Mouse (Mus musculus) megakaryocyte progenitor cell, adult 5-6 weeks (primary cell): ENCODE data around the gene Ptgs2. TPM values are rescaled to one million over a fixed set of nuclear protein-coding genes. Genes with fewer than 3 reads are reported as not detected.

Experiments
- ATAC-seq: replicated peaks from 2 replicates; pipeline ENCODE4 v1.8.0; 2016; ENCODE audit warnings: mild to moderate bottlenecking, moderate TSS enrichment, inconsistent platforms; ENCODE audit not compliant: poor library complexity
- total RNA-seq, 2 experiments: library from RNA; stranded (forward) in 1 of 2; stranded (reverse) in 1 of 2; fragments of 157-497, 149-512 nt in 1 of 2; fragments of 200-1000 nt in 1 of 2; gene quantifications; 2 replicates each; pipeline versions ENCODE4 v1.2.3 to v1.2.4; 2015 to 2017

Gene Ptgs2
- 1.3 and 5.8 TPM in 2 replicates for total RNA-seq (2015)
- total RNA-seq (2017): 2.0 and 2.6 TPM in 2 replicates

DNA sequence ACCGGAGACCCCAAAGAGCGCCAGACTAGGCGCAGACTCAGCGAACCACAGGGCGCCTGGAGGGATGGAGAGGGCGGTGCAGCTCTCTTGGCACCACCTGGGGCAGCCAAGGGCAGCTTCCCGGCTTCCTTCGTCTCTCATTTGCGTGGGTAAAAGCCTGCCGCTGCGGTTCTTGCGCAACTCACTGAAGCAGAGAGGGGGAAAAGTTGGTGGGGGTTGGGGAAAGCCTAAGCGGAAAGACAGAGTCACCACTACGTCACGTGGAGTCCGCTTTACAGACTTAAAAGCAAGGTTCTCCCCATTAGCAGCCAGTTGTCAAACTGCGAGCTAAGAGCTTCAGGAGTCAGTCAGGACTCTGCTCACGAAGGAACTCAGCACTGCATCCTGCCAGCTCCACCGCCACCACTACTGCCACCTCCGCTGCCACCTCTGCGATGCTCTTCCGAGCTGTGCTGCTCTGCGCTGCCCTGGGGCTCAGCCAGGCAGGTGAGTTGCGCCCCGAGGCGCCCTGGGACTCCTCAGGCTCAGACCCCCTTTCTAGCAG, at the start of gene Ptgs2:
Gene Ptgs2, plus strand, starts transcription at position 242 of the 544 bp plus-strand sequence.
- ATAC-seq: peak; percentile 95

DNA sequence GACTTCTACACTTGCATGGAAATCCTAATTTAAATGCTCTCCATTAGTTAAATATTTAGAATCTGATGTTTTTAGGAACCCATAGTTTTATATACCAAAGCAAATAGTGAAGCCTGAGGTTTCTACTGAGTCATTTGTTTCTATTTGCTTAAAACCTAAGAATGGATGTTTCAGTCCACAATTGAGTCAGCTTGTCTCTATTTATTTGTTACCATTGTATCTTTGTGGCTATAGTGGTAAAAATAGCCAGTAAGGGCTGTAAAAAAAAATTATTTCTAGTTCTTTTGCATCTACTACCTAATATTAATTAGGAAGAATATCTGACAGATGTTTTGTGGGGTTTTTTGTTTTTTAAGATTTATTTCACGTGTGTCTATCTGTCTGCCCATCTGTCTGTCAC, 49.6 kb upstream of the Ptgs2 start:
- ATAC-seq: no peak

DNA sequence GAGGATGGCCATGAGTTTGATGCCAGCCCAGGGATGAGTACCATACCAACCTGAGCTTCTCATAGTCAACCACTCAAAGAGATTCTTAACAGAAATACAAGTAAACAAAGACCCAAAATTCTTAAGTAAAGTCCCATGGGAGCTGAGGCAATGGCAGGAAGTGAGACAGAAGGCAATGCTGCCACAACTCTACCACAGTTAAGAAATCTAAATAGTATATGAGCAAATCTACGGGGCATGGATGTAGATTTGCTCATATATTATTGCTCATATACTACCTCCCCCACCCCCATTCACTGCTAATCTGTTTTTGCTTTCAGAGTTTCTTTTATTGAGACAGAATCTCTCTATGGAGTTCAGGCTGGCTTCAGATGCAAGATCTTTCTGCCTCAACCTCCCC, 34.1 kb upstream of the Ptgs2 start:
- ATAC-seq: peak; percentile 58

DNA sequence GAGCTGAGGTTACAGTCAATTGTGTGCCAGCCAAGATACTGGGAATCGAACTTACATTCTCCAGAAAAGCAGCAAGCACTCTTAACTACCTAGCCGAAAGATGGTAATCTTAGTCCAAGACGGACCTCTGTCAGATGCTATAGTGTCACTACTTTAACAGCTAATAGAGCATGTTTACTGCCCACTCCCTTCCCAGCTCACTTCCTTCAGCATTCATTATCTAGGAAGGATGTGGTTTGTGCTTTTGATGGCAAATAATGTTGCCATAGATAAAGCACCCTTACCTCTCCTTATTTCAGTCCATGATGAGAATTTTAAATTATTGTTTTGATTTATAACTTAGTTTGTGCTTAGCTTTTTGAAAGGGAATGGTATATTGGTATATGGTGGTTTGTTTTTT, 27.0 kb upstream of the Ptgs2 start:
- 0 out of 2 replicates have a peak, but pooled peaks have one; percentile 23 for ATAC-seq

DNA sequence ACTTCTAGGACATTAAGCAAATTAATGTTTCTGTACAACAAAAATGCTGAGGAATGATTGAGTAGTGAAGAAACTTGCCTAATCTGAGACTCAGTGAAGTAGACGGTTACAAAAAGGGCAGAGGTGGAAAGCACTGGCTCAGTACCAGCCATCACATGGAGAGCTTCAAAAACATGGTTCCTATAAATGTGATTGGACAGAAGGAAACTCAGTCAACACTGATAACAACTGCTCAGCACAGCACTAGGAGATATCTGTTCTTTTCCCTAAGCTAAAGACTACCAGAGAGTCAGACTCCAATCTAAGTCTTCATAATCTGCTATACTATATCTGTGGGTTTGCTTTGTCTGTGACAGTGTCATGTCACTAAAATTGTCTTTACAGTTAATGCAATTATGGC, 25.2 kb upstream of the Ptgs2 start:
- ATAC-seq: no peak

DNA sequence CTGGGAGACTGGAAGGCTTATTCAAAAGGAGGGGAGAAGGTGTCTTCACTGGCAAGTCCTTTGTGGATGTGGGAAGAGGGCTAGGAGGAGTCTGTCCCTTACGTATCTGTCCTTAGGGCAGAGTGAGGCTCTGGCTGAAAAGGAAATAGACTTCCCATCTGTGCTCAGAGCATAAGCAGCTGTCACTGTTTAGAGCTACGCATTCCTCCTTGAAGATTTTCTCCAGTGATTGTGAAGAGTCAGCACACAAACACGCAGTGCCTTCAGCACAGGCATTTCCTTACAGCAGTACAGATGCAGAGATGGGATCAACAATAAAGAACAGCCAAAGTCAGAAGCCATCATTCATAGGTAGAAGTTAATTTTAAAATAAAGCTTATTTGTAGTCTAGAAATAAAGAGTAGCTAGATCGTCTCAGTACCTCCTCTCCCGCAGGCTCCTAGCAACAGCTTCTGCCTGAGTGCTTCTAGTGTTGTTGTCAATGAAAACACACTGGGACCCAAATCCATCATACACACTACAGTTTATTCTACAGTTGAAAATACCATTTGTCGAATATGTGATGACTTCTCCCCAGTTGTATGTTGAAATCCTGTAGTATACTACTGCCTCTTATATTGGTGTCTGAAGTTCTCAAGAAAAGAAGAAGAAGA, 10.7 kb upstream of the Ptgs2 start:
- ATAC-seq: no peak

DNA sequence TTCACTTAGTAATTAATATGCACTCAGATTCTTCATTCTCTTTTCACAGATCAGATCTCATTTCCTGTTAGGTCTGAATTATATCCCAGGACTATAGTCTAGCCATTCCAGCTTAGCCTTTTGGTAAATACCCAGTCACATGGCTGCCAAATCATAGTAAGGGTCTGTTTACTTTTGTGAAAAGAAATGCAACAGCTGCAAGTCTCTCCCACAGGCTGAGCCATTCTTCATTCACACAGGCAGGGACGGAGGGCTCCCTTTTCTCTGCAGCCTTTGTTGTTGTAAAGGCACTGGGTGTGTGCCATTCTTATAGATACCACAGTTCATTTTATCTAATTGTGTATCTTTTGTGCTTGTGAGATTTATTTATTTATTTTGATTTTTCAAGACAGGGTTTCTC, 9.6 kb upstream of the Ptgs2 start:
- no peak for ATAC-seq

DNA sequence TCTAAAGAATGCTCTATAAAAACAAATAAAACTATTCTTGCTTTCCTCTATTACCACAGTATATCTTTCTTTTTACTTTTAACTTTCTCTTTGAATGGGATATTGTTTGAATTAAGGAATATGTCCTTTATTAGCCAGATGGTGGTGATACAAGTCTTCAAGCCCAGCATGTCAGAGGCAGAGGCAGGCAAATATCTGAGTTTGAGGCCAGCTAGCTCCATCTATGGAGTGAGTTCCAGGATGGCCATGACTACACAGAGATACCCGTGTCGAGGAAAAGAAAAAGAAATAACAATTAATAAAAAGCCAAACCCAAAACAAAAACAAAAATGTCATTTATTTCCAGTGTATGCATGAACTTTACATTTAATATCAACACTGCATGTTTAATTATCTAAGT, 2.8 kb upstream of the Ptgs2 start:
- ATAC-seq: no peak

DNA sequence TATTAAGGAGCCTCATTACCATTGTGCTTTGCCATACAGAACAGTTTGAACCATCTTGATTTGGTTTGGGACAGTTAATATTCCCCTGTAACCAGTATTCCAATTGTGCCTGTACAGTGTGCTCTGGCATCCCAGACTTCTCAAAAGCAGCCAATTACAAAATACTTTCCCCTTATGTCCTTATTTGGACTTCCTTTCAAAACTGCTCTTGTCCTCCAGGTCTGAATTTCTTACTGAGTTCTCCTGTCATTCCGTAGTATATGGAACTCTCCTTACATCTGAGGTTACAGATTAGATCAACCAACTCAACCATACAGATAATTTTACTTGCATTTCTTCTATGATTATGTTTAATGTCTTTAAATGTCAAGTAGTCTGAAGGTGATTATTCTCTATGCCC, 2.1 kb upstream of the Ptgs2 start:
- no peak for ATAC-seq

DNA sequence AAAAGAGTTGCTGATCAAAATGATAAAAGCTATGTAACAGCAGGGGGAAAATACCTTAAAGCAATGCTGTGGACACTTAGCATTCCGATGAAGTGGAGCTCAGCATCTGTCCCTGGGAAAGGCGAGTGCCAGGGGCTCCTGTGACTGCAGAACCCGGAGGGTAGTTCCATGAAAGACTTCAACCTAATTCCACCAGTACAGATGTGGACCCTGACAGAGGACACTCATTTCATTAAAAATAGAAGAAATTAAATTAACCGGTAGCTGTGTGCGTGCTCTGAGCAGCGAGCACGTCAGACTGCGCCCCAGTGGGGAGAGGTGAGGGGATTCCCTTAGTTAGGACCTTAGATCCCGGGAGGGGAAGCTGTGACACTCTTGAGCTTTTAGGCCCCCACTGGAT, 457 bp upstream of the Ptgs2 start:
- ATAC-seq: no peak

DNA sequence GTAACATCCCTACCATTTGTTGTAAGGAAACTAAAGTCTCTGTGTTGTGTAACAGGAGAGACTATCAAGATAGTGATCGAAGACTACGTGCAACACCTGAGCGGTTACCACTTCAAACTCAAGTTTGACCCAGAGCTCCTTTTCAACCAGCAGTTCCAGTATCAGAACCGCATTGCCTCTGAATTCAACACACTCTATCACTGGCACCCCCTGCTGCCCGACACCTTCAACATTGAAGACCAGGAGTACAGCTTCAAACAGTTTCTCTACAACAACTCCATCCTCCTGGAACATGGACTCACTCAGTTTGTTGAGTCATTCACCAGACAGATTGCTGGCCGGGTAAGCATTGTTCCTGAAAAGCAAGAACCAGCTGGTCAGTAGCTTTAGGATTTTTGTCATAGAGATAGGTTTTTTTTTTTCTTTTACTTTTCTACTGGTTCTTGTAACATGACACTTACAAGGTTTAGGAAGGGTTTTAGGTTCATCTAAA, 4.4 kb downstream of the Ptgs2 start:
- no peak for ATAC-seq

DNA sequence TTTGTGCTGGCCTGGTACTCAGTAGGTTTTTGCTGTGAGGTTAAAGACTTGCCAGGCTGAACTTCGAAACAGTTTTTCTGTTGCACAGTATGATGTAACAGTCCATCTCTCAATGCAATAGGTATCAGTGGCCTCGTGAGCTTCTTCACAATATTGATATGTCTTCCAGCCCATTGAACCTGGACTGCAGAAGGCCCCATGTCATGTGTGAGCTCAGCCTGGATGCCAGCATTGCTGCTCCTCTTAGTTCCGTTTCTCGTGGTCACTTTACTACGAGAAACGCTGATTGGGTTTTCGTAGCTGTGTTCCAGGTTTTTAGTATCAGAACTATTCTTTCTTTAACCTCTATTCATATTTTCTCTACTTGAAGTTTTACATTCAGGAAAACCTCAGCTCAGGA, 6.9 kb downstream of the Ptgs2 start:
- no peak for ATAC-seq

DNA sequence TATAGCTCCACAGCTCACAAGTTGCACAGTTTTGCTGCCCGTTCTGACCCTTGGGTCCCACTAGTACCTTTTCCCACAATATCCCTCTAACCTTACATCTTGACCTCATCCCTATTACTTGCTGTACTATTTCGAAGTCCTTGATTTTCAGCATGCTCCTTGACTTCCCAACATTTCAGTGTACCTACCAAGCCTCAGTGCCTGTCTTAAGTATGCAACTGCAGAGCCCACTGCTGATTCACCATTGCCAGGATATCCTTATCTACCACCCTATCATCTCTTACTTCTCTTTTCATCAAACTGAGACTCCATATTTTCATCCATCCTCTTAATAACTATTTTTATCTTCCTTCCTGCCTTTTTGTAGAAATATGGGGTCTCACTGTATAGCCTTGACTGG, 9.8 kb downstream of the Ptgs2 start:
- no peak for ATAC-seq

DNA sequence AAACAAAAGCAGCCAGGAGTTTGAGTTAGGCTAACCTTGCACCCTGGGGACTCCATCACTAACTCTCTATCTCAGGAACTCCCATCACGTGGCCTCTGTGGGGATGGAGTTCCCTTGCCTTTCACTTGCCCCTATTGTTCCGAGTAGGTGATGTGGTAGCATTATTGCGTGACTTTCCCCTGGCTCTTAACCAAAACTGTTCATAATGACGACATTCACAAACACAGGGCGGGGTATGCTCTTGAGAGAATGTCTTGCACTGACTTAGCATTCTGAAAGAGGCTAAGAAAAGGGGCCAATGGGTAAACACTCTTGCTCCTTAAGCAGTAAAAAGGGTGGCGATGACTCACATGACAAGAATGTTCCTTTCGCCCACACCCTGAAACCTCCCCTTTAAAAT, 15.5 kb downstream of the Ptgs2 start:
- no peak for ATAC-seq

DNA sequence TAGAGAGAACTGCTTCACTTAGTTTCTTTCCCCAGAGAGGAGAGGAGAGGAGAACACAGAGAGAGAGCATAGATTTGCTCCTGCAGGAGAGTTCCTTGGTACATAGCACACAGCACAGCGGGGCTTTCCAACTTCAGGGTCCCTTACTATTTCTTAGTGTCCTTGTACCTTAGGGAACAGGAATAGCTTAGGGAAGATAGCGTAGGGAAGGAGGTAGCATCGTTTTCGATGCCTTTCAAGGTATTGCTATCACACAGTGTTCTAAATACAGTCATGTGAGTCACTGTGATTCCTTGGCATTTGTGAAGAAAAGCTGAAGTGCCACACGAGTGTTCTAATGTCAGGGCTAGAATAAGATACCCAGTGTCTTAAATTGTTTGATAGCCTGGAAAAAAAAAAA, 18.5 kb downstream of the Ptgs2 start:
- no peak for ATAC-seq

DNA sequence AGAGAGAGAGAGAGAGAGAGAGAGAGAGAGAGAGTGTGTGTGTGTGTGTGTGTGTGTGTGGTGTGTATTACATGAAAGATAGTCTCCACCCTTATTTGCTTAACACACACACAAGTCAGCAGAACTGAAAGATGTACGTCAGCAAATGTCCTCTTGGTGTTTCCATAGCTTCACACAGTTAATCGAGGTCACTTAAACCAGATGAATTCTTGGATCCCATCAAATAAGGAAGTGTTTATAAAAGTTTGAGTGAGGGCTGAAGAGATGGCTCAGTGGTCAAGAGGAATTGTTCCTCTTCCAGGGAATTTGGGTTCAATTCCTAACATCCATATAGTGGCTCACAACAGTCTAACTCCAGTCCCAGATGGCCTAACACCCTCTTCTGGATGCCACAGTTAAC, 25.7 kb downstream of the Ptgs2 start:
- no peak for ATAC-seq

DNA sequence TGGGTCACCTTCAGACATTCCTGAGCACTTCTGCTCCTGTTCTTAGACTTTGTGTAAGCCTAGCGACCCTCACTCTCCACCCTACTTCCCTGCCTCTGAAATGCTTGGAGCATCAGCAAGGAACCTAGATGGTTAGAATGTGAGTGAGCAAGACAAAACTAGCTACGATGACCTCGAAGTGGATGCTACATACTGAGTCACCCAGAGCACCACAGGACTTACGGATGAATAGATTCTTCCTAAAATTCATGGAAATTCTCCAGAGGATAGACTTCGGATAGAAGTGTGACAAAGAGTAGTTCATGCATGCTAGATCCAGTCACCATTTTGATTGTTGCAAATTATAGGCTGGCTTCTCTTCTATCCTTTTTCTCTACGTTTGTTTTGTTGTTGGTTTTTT, 30.2 kb downstream of the Ptgs2 start:
- no peak for ATAC-seq

DNA sequence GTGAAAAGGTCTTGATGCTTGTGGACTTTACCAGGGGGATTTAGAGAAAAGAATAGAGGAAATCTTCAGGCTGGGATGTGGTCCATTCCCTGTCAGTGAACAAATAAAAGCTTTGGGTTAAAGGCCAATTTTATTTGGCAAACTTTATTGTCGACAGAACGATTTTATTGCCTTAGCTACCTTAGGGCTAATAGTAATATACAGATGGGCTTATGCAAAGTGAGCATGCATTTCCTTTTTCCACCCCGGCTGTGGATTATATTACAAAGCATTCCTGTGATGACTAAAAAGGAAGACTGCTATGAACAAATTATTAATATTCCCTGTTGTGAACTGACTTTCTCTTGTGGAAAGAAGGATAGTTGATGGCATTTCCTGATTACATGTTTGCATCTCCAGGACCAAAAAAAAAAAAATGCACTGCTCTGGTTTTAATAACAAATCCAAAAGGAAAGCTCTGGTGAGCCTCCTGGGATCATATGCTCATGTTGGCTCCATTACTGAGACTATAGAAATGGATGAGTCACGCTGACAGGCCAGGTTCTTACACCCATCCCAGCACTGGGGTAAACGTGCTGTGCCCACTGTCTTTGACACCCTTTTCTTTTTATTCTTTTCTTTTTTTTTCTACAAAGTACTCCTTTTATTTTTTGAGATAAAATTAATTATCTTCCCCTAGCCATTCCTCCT, 30.9 kb downstream of the Ptgs2 start:
- ATAC-seq: no peak

DNA sequence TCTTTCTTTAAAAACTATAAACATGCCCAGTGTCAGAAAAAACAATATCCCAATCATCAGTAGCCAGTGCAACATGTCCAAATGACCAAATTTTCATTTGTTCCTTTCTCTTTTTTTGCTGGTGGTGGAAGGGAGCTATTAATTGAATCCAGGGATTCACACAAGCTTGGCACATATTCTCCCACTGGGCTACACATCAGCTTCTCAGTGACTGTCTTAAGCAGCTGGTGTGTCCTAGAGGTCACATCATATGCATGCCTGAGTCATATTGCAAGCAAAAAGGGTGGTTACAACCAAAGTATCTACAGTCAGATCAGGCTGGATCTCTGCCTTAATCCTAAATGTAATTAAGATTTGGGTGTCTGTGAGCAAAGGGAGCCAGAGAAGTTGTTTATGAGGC, 35.5 kb downstream of the Ptgs2 start:
- ATAC-seq: no peak

DNA sequence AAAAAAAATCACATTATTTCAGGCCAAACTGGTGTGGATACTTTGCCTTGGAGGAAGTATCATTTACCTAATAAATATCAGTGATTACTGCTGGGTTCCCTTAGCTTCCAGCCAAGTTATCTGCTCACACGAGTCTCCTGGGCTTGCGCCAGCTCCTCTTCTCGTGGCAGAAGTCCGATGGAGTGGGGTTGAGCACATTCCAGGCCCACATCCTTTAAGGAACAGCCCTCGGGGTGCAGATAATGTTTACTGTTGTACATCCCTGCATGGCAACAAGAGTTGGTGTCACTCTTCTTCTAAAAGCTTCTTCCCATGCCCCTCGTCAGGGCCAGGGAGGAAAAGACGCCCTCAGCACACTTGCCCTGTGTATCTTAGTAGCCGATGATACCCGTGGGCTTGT, 39.9 kb downstream of the Ptgs2 start:
- no peak for ATAC-seq

DNA sequence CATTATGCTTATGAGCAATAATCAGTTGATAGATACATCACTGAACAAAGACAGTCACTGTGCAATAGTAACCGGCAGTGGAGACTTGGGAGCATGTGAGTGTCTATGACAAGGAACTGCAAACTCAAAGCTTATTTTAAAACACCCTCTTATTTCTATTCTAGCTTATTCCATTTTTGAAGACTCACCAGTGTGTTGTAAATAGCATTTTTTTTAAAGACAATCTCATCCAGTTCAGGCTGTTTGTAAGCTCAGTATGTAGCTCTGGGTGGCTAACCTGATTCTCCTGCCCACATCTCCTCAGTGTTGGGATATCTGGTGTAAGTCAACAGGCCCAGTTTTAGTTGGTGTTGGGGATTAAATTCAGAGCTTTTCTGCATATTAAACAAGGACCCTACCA, 42.1 kb downstream of the Ptgs2 start:
- ATAC-seq: no peak

DNA sequence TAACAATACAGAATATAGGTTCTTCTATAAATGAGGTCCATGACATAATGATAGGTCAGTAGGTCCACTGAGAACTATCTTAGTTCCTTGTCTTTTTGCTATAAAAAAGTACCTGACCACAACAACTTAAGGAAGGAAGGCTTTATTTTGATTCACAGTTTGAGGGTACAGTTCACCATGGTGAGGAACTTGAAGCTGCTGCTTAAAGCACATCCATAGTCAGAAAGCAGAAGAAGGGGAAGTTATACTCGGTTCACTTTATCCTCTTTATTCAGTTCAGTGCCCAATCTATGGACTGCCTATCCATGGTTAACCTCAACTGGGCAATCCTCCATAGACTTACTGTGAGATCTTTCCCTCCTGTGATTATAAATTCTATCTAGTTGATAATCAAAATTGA, 43.7 kb downstream of the Ptgs2 start:
- ATAC-seq: peak; percentile 87
